Mouse (Mus musculus): ENCODE measurements at regions not wholly inside any gene's neighbourhood (a gene's known extent, or its start where the extent isn't known, plus 50 kb on each side); places are given as distances from the start of the nearest gene placed in this dataset.

DNA sequence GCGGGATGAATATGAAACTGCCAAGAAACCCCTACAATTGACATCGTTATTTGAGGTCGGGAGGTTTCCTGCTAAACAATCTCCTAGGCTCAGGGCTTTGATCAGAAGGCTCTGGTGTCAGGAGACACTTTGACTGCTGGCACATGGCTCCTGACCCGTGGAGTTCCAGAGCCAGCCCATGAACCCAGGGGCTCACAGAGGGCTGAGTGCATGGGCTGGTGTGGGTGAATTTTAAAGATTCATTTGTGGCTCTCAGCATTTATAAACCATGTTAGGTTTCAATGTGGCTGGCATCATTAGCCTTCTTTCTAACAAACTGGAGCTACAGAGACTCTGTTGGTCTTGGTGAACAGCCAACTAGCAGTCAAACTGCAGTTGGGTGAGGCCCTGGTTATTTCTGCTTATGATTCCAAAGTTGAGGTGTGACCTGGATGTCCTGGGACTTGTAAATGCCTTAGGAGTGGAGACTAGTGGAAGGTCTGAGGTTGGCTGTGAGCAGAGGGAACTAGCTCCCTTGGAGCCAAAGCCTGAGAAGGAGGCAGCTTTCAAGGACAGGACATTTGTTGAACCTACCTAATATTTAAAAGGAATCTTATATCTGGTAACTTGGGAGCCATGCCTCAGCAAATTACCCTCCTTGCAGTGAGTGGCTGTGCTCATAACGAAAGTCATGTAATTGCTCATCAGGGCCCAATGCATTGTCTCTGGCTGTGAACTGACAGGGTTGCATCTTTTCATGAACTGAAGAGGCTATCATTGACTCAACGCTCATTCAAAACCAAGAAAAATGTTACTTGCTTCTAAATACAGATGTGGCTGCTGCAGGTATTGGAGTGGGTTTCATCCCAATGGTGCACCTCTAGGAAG is 108.0 kb upstream of the Mki67 start:
- DNase-seq: no peak

DNA sequence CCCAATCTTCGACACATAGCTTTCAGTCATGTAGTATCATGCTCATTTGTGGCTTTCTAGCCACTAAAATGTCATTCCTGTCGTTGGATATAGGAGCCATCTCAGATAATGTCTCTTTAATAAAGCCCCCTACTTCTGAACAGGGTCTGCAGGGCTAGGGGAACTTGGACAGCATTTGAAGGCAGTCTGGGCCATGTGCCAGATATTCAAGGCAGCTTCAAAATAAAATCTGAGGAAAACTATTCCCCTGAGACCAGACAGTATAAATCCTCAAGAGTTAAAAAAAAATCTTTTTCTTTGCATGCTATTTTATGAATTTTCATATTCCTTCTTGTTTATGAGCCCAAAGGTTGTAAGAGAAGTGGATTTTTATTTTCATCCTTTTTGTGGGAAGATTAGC is 113.1 kb upstream of the Mki67 start:
- no peak for DNase-seq

DNA sequence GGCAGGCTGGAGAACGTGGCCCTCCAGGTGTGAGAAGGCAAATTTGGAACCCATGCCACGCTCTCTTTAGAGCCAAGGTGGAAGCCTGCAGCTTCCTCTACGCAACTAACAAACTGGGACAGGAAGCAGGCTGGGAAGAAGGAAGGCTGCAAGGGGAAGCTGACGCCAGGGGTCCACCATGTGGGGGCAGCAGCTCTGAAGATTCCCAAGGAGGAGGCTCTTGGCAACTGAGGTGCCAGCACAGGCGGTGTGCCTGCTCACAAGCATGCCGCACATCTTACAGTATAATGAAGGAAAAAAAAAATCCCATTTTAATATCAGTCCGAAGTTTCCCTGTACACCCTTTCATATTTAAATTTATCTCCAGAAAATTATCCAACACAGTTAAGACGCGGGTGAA is 117.3 kb upstream of the Mki67 start:
- no peak for DNase-seq

DNA sequence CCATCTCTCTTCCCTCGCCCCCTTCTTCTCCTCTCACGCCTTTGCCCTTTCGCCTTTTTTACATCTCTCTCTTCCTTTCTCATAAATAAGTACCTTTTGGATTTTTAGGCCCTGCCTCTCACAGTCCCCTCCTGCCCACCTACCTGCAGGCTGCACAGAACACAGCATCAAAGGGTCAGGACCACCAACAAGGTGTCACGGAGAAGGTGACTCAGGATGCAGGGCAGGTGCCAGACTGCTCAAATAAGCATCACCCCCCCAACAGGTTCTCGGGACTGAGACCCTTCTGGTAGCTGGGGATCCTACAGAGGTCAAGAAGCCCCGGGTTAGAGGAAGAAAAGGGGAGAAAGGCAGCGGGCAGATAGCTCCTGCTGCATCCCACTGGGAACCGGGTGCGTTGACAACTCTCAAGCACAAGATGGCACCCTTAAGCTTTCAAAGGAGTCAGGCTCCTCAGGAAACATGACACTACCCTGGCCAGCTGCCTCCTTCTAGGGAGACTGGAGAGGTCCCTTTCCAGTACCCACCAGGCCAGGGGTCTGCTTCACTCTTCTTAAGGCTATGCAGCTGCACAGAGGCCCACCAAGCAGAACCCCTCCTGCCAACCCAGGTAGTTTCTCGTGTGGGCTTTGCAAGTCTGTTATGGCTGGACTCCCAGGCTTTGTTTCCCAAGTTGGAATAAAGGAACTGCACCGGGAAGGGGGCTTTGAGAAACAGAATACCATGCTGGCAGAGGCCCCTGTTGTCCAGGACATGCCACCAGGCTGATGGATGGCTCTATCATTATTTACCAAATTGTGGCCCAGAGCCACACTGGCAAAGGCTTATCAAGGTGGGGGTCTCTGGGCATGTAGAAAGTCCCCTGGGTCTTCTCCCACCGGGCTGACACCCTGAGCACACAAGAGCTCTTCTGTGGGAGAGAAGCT is 120.9 kb upstream of the Mki67 start:
- DNase-seq: peak; percentile 92

DNA sequence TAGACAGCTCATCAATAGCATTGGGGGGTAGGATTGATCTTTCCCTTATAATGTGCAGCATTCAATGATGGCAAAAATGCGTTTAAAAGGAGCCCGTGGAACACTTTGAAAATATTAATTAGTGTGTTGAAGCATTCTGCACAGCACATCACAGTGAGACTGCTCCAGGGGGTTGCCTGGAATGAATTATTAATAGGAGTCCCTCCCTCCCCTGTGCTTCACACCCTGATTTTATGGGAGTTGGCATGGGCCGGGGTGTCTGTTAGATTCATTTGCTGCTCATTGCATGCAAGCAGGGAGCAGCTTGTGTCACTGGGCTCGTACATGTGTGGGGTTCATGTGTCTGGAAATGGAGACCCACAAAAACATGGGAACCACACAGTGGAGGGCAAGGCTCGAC is 127.9 kb upstream of the Mki67 start:
- no peak for DNase-seq

DNA sequence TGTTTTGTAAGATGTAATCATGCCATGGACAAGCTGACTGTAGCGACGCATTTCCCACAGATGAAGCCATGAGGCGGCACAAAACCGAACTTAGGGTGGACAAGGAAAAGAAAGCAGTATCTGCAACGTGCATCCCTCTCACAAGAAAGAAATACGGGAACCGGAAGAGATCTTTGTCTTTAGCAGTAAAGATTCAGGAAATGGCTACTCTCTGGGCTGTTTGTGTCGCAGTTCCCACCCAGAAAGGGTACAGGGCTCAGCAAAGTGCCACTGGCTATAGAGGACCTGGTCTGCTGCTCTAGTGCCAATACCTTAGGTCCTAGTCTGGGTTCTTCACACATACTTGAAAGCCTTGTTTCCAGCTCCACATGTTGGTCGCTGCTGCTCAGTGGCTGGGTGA is 131.1 kb upstream of the Mki67 start:
- DNase-seq: no peak

DNA sequence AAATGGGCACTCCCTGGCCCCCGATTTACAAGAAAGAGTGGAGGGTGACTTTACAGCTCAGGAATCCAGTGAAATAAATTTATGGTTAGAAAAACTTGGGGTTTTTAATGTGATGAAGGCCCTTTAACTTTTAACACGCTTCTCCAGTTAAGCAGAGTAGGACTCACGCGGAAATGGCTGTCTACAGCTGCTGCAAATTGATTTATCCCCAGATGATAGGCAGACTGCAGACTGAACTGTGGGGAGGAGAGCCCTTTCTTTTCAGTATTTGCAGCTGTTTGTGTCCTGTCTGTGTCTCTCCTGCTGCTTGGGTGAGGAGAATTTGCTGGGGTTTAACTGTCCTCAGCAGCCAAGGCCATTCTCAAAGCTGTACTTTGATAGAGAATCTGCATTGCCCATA is 132.0 kb upstream of the Mki67 start:
- peak; percentile 44 for DNase-seq

DNA sequence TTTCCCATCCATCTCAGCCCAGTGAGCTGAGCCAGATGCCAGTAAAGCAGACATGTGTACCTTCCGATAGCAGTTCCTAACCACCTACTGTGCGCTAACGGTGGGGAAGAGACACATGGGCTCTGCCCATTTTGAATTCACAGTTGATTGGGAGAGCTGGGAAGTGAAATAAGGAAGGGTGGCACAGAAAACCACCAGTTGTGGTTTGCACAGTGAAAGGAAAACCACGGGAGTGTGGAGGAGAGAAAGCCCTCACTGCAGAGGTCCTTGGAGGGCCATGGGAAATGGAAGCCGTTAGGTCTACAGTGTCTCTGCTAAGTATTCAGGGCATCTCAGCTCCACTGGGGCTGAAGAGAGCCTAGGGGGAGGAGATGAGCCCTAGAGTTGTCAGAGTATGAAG is 132.7 kb upstream of the Mki67 start:
- no peak for DNase-seq

DNA sequence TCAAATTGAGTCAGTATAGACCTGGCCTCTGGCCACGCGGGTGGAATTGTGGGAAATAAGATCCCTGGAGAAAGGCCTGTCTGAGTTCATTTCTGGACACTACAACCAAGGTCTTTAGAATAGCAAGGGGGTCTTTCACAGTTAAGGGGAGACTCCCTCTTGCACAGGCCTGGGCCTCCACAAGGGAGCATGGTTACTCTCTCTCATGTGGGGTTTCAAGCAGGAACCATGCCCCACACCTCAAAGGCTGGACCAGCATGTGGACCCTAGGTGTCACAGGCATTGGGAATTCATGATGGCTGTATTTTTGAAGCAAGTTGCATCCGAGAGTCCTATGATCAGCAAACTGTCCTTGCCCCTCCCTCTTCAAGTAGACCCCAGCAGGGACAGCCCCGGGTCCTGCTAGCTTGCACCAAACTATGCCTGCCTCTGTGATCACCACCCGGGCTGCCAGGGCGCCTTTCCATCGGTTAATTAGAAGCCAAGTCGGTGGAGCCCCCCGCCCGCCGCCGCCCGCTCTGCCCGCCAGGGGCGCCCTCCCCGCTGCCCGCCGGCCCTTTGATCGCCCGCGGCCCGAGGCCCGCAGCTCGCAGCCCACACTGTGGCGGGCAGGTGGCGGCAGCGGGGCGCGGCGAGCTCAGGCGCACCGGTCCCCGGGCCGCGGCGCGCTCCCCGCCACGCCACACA is 137.1 kb upstream of the Mki67 start:
- peak; percentile 84 for DNase-seq

DNA sequence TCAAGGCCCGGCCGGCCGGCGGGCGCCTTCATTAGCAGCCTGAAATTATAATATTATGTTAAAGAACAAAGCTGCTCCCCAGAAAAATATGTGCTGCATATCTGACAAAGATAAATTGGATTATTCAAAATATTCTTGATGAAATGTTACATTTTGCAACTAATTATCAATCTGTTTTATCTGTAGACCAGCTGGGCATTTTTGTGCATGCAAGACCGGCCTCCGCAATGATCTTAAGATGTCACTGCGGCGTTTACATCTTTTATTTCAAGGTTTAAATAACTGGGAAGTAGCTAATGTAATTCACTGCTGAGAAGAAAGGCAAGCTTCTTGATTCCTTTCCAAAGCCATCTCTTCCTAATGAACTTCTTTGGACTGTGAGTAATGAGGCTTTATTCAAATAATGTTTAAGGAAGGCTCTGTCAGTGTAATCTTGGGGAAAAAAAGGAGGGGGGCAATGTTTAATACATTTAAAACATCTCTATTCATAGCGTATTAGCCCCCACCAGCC is 137.7 kb upstream of the Mki67 start:
- no peak for DNase-seq

DNA sequence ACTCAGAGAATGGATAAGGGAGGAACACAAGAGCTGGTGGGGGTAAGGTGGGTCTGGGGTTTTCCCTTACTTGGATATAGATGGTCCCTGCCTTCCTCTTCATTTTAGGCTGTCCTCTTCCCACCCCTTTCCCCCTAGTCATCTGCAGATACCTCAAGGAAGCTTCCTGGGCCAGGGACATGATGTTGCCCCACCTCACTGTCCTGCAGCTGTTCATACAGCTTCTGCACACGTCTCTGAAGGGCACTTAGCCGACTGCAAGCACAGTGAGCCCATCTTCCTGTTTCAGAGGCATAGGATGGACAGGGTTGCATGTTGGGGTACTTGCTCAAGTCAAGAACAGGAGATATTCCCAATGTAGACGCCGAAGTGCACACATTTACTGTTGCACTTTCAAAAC is 144.1 kb upstream of the Mki67 start:
- no peak for DNase-seq

DNA sequence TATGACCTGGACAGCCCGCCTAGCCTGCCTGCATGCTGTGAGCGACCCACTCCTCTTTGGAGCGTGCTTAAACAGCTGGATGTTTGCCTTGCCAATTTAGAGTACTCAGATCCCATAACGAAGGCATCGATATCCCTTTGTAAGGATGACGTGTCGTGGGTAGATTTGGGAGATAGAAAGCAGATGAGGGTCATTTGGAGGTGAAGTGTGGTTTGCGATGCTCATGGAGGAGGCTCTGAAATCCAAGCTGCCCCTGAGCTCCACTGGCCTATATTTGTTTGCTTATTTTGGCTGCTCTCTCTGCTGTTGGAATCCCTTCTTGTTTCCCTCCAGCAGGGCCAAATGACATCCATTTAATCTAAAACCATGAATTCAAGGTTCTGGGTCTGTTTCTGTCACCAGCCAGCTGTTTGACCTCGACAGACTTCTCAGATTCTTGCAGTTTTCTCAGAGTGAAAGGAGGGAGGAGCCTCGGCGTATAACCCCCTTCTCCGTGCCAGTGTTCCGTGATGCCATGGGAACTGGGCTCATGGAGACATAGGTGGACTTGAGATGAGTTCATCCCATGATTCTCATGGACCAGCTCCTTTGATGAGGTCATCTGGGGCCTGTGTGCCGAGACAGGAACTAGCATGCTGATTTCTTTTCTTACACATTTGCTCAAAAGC is 144.7 kb upstream of the Mki67 start:
- peak; percentile 45 for DNase-seq

DNA sequence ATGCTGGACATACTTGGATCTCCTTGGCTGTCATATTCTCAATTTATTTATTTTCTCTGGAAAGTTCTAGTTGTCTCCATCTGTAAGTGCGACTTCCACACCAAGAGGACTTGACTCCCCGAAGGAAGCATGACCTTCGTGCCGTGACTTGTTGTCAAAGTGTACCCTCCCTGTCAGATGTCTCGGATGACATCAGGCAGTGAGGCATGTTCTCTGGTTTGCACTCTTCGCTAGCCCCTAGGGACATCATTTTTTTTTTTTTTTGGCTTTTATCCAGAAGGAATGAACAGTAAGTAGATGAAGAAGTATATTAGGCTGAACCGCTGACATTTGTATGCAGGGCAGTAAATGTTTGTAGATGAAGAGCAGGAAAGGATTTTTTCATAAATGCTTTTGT is 145.2 kb upstream of the Mki67 start:
- DNase-seq: peak; percentile 37

DNA sequence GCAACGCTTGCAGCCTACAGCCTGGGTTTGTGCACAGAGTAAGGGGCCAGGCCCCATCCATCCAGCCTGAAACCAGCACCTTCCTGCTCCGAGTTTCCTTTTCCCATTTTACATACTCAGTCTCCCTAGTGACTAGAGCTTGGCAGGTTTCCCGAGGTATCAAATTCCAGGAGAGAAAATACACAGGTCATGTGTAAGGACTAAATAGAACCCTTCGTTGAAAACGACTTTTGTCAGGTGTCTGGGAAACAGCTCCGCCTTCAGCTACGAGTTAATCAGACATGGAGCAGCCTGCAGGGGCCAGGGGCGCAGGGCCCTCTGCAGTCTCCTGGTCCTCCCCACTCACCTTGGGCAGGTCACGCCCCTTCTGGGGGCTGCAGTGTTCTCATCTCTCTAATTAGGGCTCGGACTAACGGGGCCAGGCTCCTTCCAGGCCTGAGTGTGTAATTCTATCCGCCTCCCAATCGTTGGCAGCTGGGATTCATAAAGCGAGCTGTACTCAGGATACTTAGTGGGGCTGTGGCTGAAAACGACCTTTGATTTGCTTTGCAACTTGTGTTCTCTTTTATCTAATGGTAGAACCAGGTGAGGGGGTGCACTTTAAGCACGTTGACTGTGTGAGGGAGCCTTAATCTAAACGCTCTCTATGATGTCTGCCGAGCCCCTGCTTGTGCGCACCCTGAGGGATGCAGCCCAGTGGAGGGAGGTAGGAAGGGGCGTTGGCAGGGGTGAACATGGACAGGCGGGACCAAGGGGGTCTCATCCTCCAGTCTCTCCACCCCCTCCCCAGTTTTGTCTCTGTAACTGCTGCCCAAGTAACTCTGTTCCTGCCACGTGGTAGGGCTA is 147.6 kb upstream of the Mki67 start:
- peak; percentile 82 for DNase-seq

DNA sequence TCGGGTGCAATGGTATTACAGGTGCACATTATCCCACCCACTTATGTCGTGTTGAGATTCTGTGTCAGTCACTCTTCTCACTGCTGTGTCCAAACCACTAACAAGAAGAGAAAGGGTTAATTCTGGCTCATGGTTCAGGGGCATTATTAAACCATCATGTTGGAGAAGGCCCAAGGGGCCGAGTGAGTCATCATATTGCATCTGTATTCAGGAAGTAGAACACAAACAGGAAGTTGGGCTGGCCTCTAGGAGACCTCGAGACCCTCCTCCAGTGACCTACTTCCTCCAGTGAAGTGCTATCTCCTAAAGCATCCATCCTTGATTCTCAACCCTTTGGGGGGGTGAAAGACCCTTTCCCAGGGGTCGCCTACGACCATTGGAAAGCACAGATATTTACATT is 154.8 kb upstream of the Mki67 start:
- no peak for DNase-seq

DNA sequence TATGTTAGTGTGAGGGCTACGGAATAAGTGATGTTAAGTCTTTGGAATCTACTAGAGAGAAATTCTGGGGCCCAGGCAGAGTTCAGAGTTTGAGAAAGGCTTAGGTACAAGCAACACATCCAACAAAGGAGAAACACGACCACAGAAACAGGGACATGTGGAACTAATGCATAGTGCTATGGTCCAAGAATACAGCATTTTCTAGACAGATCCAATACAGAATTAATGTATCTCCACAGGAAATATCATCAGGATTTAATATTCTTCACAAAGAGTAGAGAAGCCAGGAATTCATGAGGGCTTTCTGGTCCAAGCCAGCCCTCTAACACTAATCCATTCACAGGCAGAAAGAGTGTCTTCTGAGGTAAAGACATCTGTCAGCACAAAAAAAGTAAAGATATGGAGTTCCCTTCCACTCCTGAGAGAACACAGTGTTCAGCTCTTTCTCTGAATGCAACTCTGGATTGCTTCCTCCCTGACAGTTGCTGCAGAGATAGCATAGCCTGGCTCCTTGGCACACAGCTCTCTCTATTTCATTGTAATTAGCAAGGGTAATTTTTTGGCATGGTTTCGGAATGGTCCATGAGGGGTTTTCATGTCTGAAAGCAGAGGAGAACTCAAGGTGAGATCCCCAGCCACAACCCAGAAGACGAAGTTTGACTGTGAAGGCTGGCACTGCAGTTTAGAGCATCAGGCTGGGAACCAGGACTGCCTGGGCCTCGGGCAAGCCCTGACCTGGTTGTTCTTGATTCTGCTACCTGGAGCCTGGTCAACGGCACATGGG is 161.1 kb upstream of the Mki67 start:
- no peak for DNase-seq

DNA sequence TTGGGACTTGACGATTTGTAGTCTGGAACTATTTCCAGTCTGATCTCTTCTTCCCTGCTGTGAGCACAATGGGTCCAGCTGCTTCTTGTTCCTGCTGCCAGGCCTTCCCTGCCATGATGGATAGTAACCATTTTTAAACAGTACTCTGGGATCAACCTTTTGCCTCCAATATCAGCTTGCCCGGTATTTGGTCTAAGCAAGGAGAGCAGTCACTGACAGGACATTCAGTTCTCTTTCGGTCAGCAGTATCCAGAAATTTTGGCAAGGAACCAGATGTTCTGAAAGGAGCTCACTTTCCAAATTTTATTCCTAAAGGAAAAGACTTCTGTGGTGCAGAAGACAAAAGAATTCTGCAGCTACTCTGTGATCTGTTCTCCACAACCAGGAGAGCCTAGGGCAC is 162.6 kb upstream of the Mki67 start:
- DNase-seq: no peak

DNA sequence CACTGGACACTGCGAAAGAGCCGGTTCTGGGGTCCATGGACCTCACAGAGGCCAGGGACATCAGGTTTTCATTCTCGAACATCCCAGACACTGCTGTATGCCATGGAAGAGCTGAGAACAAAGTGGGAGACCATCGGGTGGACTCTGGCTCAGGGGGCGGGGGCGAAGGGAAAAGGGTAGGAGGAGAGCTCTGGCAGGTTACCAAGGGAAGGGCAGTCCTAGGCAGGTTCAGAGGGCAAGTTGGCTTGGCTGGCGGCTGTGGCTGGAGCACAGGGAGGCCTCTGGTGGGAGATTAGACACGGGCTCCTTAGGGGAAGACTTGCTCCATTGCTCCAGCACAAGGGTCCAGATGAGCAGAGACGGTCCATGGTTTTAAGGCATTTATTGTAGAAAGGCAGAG is 164.3 kb upstream of the Mki67 start:
- DNase-seq: no peak

DNA sequence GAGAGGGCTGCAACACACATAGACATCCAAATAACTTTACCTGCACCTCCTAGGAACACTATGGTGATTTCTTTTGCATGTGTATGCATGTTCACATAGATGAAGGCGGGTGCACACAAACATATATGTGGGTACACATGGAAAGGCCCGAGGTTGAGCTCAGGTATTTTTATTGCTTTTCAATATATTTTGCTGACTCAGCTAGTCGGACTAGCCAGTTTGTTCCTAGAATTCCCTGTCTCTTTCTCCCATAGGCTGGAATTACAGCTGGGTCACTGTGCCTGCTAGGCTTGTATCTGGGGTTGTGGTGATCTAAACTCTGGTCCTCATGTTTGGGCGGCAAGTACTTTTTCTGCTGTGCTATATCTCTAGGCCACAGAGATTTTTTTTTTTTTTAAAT is 166.1 kb upstream of the Mki67 start:
- DNase-seq: no peak

DNA sequence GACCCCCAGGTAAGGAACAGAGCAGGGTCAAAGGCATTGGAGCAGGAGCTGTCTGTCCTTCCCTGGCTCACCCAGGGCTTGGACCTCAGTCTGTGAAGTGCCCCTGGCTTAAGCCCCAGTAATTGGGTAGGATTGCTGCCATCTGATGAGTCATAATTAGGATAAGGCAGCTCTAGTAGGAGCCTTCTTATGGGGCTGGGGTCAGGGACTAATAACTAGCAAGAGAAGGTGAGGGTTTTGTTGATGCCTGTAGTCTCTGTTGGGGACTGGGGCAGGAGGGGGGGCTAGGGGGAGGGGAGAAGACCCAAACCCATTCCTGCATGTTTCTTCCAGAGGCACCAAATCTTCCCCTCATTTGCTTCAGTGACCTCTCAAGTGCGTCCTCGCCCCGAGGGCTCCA is 172.4 kb upstream of the Mki67 start:
- DNase-seq: no peak

Data from embryo, embryonic 11 days (tissue).